Mouse (Mus musculus): Measurements from ENCODE around the gene Slc38a6.

The Slc38a6 gene

GRCm38 (mm10) chr12:73383861-73384260 is 97.3 kb downstream of the Slc38a6 start:
- in situ Hi-C loops (cut with MboI, MseI) = no loop called here

GRCm38 (mm10) chr12:73384747-73385146 is 98.2 kb downstream of the Slc38a6 start:
- in situ Hi-C loops (cut with MboI, MseI) = no loop called here

GRCm38 (mm10) chr12:73392507-73392906 is 105.9 kb downstream of the Slc38a6 start:
- in situ Hi-C loops (cut with MboI, MseI) = no loop called here

GRCm38 (mm10) chr12:73393018-73393417 is 106.4 kb downstream of the Slc38a6 start:
- in situ Hi-C loops (cut with MboI, MseI) = no loop called here

- in situ Hi-C loops (cut with MboI, MseI) = no loop called here
Measured at GRCm38 (mm10) chr12:73393881-73394291, 107.3 kb downstream of the Slc38a6 start.

GRCm38 (mm10) chr12:73394571-73394970 is 108.0 kb downstream of the Slc38a6 start:
- in situ Hi-C loops (cut with MboI, MseI) = no loop called here

- in situ Hi-C loops (cut with MboI, MseI) = no loop called here
Measured at GRCm38 (mm10) chr12:73399426-73399825, 112.8 kb downstream of the Slc38a6 start.

- in situ Hi-C loops (cut with MboI, MseI) = no loop called here
Measured at GRCm38 (mm10) chr12:73400481-73401025, 114.0 kb downstream of the Slc38a6 start.

- in situ Hi-C loops (cut with MboI, MseI) = no loop called here
Measured at GRCm38 (mm10) chr12:73401520-73402130, 115.0 kb downstream of the Slc38a6 start.

- in situ Hi-C loops (cut with MboI, MseI) = no loop called here
Measured at GRCm38 (mm10) chr12:73402137-73402712, 115.6 kb downstream of the Slc38a6 start.

GRCm38 (mm10) chr12:73402851-73403665 is 116.5 kb downstream of the Slc38a6 start:
- in situ Hi-C loops (cut with MboI, MseI) = no loop called here

Data from T-helper 17 cell (primary cell).